Mouse (Mus musculus): ENCODE results near the gene Slc37a2.

- TF ChIP-seq POLR2A (IDR thresholded peaks at IDR 0.05; ENCODE audit: borderline replicate concordance, control insufficient read depth, low read depth, low read length) (no peak), CTCF (IDR thresholded peaks at IDR 0.05; ENCODE audit: control insufficient read depth, insufficient read depth, low read length) (no peak)
Observed at GRCm38 (mm10) chr9:37207929-37208411, 47.6 kb downstream of the Slc37a2 start, which contains the start of gene Tmem218.

Measured in bone marrow, adult 2 months (tissue).